Mouse (Mus musculus): ENCODE measurements at regions not wholly inside any gene's neighbourhood (a gene's known extent, or its start where the extent isn't known, plus 50 kb on each side); places are given as distances from the start of the nearest gene placed in this dataset.

GRCm38 (mm10) chr6:11605526-11605925, 301.8 kb downstream of the Ndufa4 start:
- H3K27me3 ChIP-seq (ENCODE audit: control insufficient read depth, insufficient read depth, low read length) = no peaks in the 10 kb centered on the region
- no peak overlapping the region for H3K9ac ChIP-seq (replicated peaks)
- H3K27ac ChIP-seq = no peak overlapping the region
- DNase-seq (ENCODE audit: low read depth in 3 of 3, low spot score in 3 of 3) = no peak
- H3K36me3 ChIP-seq (replicated peaks; ENCODE audit: control insufficient read depth, insufficient read depth, low read depth) = no peaks in the 10 kb centered on the region
- no peaks in the 10 kb centered on the region for H3K9me3 ChIP-seq (ENCODE audit: control insufficient read depth, low read length)
- H3K4me2 ChIP-seq (ENCODE audit: low read depth) = no peak overlapping the region
- TF ChIP-seq CTCF (IDR thresholded peaks at IDR 0.05; ENCODE audit: low read depth) = no peak
- TF ChIP-seq EP300 (IDR thresholded peaks at IDR 0.05; ENCODE audit: low read depth) = no peak
- H3K4me1 ChIP-seq (replicated peaks; ENCODE audit: control insufficient read depth in 2 of 2, insufficient read depth in 2 of 2, low read length in 1 of 2) = no peaks in the 10 kb centered on the region
- WGBS (ENCODE audit: insufficient replicate concordance) = 40% methylated on average over 4 of the region's 4 CpGs
- ATAC-seq (ENCODE audit: insufficient read depth) = no peak
- no peak overlapping the region for H3K4me3 ChIP-seq (ENCODE audit: insufficient read depth in 1 of 2, low read depth in 2 of 2, low read length in 2 of 2)

GRCm38 (mm10) chr6:11594936-11595335, 312.4 kb downstream of the Ndufa4 start:
- Histone ChIP-seq H3K4me3 (ENCODE audit: insufficient read depth in 1 of 2, low read depth in 2 of 2, low read length in 2 of 2) (no peak overlapping the region), H3K4me2 (ENCODE audit: low read depth) (no peak overlapping the region), H3K27me3 (ENCODE audit: control insufficient read depth, insufficient read depth, low read length) (no peaks in the 10 kb centered on the region), H3K27ac (no peak overlapping the region), H3K36me3 (replicated peaks; ENCODE audit: control insufficient read depth, insufficient read depth, low read depth) (no peaks in the 10 kb centered on the region), H3K9me3 (ENCODE audit: control insufficient read depth, low read length) (no peaks in the 10 kb centered on the region), H3K9ac (replicated peaks) (no peak overlapping the region), H3K4me1 (replicated peaks; ENCODE audit: control insufficient read depth in 2 of 2, insufficient read depth in 2 of 2, low read length in 1 of 2) (no peaks in the 10 kb centered on the region; a peak in 1 of 4 replicates)
- no peak for DNase-seq (ENCODE audit: low read depth in 3 of 3, low spot score in 3 of 3)
- 31% methylated on average over 2 of the region's 2 CpGs for WGBS (ENCODE audit: insufficient replicate concordance)
- no peak for ATAC-seq (ENCODE audit: insufficient read depth)
- TF ChIP-seq CTCF (IDR thresholded peaks at IDR 0.05; ENCODE audit: low read depth) (0 out of 2 replicates have a peak, but pooled peaks have one; percentile 4), EP300 (IDR thresholded peaks at IDR 0.05; ENCODE audit: low read depth) (no peak)

- DNase-seq (ENCODE audit: low read depth in 3 of 3, low spot score in 3 of 3) = no peak
- Histone ChIP-seq H3K9ac (replicated peaks) (no peak overlapping the region), H3K4me3 (ENCODE audit: insufficient read depth in 1 of 2, low read depth in 2 of 2, low read length in 2 of 2) (no peak overlapping the region), H3K27ac (no peak overlapping the region), H3K36me3 (replicated peaks; ENCODE audit: control insufficient read depth, insufficient read depth, low read depth) (no peaks in the 10 kb centered on the region), H3K27me3 (ENCODE audit: control insufficient read depth, insufficient read depth, low read length) (no peaks in the 10 kb centered on the region), H3K9me3 (ENCODE audit: control insufficient read depth, low read length) (no peaks in the 10 kb centered on the region), H3K4me1 (replicated peaks; ENCODE audit: control insufficient read depth in 2 of 2, insufficient read depth in 2 of 2, low read length in 1 of 2) (no peaks in the 10 kb centered on the region; a peak in 1 of 4 replicates), H3K4me2 (ENCODE audit: low read depth) (peak overlapping the region; percentile 52)
- WGBS (ENCODE audit: insufficient replicate concordance) = 10% methylated on average over 14 of the region's 14 CpGs
- TF ChIP-seq EP300 (IDR thresholded peaks at IDR 0.05; ENCODE audit: low read depth) = no peak
- no peak for TF ChIP-seq CTCF (IDR thresholded peaks at IDR 0.05; ENCODE audit: low read depth)
- peak; percentile 71 for ATAC-seq (ENCODE audit: insufficient read depth)
These were observed 313.6 kb downstream of the Ndufa4 start for GRCm38 (mm10) chr6:11593583-11594271.

GRCm38 (mm10) chr6:11576091-11576490, 331.2 kb downstream of the Ndufa4 start:
- ATAC-seq (ENCODE audit: insufficient read depth) = no peak
- WGBS (ENCODE audit: insufficient replicate concordance) = 60% methylated on average over 5 of the region's 5 CpGs
- Histone ChIP-seq H3K9me3 (ENCODE audit: control insufficient read depth, low read length) (no peaks in the 10 kb centered on the region), H3K4me1 (replicated peaks; ENCODE audit: control insufficient read depth in 2 of 2, insufficient read depth in 2 of 2, low read length in 1 of 2) (no peaks in the 10 kb centered on the region), H3K9ac (replicated peaks) (no peak overlapping the region), H3K4me3 (ENCODE audit: insufficient read depth in 1 of 2, low read depth in 2 of 2, low read length in 2 of 2) (no peak overlapping the region), H3K27me3 (ENCODE audit: control insufficient read depth, insufficient read depth, low read length) (no peaks in the 10 kb centered on the region), H3K27ac (no peak overlapping the region), H3K4me2 (ENCODE audit: low read depth) (no peak overlapping the region), H3K36me3 (replicated peaks; ENCODE audit: control insufficient read depth, insufficient read depth, low read depth) (no peaks in the 10 kb centered on the region)
- no peak for DNase-seq (ENCODE audit: low read depth in 3 of 3, low spot score in 3 of 3)
- TF ChIP-seq CTCF (IDR thresholded peaks at IDR 0.05; ENCODE audit: low read depth) (no peak), EP300 (IDR thresholded peaks at IDR 0.05; ENCODE audit: low read depth) (no peak)

GRCm38 (mm10) chr6:11565246-11565645, 342.1 kb downstream of the Ndufa4 start:
- TF ChIP-seq EP300 (IDR thresholded peaks at IDR 0.05; ENCODE audit: low read depth) (no peak), CTCF (IDR thresholded peaks at IDR 0.05; ENCODE audit: low read depth) (no peak)
- Histone ChIP-seq H3K27me3 (ENCODE audit: control insufficient read depth, insufficient read depth, low read length) (no peaks in the 10 kb centered on the region), H3K4me2 (ENCODE audit: low read depth) (no peak overlapping the region), H3K27ac (no peak overlapping the region), H3K9ac (replicated peaks) (no peak overlapping the region), H3K36me3 (replicated peaks; ENCODE audit: control insufficient read depth, insufficient read depth, low read depth) (no peaks in the 10 kb centered on the region), H3K4me1 (replicated peaks; ENCODE audit: control insufficient read depth in 2 of 2, insufficient read depth in 2 of 2, low read length in 1 of 2) (no peaks in the 10 kb centered on the region), H3K9me3 (ENCODE audit: control insufficient read depth, low read length) (no peaks in the 10 kb centered on the region), H3K4me3 (ENCODE audit: insufficient read depth in 1 of 2, low read depth in 2 of 2, low read length in 2 of 2) (no peak overlapping the region)
- ATAC-seq (ENCODE audit: insufficient read depth) (no peak), DNase-seq (ENCODE audit: low read depth in 3 of 3, low spot score in 3 of 3) (no peak)
- WGBS (ENCODE audit: insufficient replicate concordance) = 61% methylated on average over 2 of the region's 2 CpGs

All from liver, embryonic 14.5 days (tissue).